Mouse (Mus musculus) c-Kit-positive CD71-positive TER-119-negative erythroid progenitor cells, embryonic 14.5 days (primary cell): ENCODE measurements at regions not wholly inside any gene's neighbourhood (a gene's known extent, or its start where the extent isn't known, plus 50 kb on each side); places are given as distances from the start of the nearest gene placed in this dataset.

Experiments
- DNase-seq: peaks from one replicate; pipeline ENCODE4 v3.0.0-alpha.2; 2013; ENCODE audit warnings: low read depth

DNA sequence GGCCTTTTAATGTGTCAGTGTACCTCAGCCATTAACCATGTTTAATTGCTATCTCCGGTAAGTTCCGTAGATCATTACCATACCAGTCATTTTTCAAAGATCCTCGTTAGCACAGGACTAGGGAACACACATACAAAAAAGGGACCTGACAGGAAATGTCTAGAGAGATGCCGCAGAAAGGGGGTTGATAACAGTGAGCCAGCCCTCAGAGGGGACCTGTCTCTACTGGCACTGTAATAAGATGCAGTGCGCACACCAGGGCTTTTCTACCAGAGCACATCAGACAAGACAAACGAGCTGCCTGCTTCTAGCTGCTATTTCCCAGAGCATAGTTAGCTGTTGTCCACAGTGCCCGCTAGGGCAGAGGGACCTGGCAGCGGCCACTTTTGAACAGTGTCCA, 199.1 kb downstream of the Sox11 start:
- no peak for DNase-seq

GRCm38 (mm10) chr12:27140335-27140702, 202.1 kb downstream of the Sox11 start:
- DNase-seq: no peak

- DNase-seq: no peak
These were observed 202.6 kb downstream of the Sox11 start for GRCm38 (mm10) chr12:27139683-27140334.

- no peak for DNase-seq
These were observed 203.4 kb downstream of the Sox11 start for GRCm38 (mm10) chr12:27138663-27139633.

- no peak for DNase-seq
These were observed 206.3 kb downstream of the Sox11 start for GRCm38 (mm10) chr12:27135997-27136559.

GRCm38 (mm10) chr12:27130544-27130943, 211.8 kb downstream of the Sox11 start:
- DNase-seq: no peak

DNA sequence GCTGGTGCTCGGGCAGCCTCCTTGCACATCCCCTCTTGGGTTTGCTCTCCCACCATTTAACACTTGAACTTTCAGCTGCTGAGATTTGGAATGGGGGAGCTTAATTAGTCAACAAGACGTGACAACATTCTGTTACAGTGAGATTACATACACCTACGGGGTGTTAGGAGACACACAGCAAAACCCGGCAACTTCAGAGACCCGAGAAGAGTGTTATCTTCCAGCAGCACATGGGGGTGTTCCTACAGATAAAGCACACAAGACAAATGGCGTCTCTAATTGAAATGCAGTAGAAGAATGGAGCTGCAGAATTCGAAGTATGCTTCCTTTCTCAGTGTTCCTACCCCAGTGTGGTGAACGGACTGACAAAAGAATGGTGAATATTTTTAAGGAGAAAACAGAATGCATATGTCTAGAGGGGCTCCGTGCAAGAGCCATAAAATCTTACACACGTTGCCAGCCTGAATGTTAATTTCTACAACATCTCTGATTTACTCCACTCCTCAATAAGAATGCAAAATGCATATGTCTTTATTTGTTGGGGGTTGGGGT, 215.2 kb downstream of the Sox11 start:
- peak; percentile 2 for DNase-seq

DNA sequence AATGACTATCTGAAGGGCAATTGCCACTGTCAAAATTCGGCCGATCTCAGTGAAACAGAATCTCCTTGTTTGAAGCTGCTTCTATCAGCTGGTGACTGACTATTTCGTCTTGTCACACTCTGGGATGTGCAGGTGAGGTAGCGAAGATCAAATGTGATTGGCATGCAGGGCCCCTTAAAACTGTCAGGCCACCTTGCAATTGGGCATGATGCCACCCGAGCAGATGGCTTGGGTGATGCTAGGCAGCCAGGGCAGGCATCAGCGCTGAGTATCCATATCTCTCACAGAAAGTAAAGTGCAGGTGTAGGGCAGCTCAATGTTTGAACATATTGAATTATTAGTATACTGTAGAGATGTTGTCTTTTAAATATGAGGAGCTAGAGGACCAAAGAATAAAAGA, 223.8 kb downstream of the Sox11 start:
- DNase-seq: no peak

- no peak for DNase-seq
These were observed 227.0 kb downstream of the Sox11 start for GRCm38 (mm10) chr12:27115392-27115791.

DNA sequence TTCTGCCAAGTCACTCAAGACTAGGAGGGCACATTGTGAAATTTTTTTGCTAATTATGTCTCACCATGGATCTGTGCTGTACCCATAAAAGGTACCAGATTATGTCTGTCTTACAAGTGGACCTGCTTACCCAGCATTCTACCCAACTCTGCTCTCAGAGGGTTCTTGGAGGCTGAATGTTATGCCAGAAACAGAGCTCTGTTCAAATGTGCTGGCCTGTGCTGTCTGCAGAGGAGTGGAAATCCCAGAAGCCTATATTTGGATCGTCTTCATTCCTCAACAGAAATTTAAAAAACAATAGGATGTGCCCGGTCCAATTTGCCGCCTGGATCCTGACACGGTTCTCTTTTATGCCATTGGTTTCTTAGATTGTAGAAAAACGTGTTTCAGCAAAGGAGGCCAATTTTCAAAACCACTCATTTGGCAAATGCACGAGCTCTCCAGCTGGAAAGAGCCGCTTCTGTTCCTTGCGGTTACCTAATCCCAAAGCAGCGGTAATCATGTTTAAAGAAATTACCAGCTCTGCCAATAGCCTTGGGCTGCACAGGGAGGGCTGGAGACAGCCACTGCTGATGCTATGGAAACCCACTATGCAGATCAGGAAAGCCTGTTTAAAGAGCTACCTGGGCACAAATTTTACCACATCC, 237.3 kb downstream of the Sox11 start:
- DNase-seq: no peak

GRCm38 (mm10) chr12:27102996-27103395, 239.4 kb downstream of the Sox11 start:
- DNase-seq: no peak

DNA sequence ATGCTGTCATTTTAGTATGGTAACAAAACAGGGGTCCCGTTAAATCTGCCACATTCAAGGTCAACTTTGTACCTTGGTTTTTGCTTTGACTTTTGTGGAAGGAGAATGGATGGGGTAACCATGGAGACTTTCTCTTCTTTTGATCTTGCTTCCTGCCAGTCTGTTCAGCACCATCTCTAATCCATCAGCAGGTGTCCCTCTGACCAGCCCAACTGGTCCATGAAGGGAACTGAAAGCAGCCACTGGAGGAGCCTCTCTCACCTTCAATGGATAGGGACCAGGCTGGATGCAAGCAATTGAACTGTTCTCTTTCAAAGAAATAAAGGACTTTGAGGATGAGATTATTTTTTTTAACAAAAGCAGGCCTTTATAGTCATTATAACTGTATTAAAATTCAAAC, 253.2 kb downstream of the Sox11 start:
- no peak for DNase-seq

GRCm38 (mm10) chr12:27085890-27086289, 256.5 kb downstream of the Sox11 start:
- DNase-seq: no peak

- no peak for DNase-seq
These were observed 258.5 kb downstream of the Sox11 start for GRCm38 (mm10) chr12:27083645-27084550.

DNA sequence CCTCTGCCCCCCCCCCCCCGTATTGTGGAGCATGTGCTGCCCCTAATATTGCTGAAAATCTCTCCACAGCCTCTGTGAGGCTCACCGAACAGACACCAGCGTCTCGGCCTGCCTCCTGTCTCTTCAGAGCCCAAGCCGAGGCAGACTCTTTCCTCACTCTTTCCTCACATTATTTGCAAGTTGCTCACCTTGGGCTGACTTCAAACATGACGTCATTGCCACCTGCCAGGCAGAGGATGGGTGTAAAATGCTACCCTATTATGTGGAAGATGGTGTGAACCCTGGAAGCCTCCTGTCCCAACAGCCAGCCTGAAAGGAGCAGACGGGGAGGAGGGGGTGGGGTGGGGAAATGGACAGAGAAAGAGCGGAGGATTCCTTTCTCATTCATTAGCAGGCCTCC, 259.3 kb downstream of the Sox11 start:
- DNase-seq: no peak

DNA sequence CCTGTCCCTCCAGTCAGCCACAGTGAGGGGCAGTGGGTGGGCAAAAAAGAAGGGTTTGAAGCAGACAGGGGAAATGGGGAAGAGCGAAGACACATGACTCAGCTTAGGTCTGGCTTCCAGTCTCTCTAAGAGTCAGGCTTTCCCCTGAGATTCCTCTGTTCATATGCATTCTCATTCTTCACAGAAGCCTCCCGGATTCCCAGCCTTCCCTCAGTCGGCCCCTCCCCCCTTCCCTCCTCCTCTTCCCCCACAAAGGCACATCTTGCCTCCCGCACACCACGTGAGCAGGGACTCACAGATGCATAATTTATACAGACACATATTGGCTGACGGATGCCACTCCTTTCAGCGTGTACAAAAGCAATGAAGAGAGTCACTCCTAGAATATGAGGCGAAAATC, 259.8 kb downstream of the Sox11 start:
- DNase-seq: no peak

GRCm38 (mm10) chr12:27076107-27076738, 266.2 kb downstream of the Sox11 start:
- no peak for DNase-seq

GRCm38 (mm10) chr12:27065011-27065517, 277.3 kb downstream of the Sox11 start:
- no peak for DNase-seq

GRCm38 (mm10) chr12:27063518-27063917, 278.9 kb downstream of the Sox11 start:
- DNase-seq: no peak

- no peak for DNase-seq
These were observed 279.7 kb downstream of the Sox11 start for GRCm38 (mm10) chr12:27062511-27063264.
